25 mouse cellular contexts compared by ENCODE assay signal in genomic region chr6:118796393-118796792, GRCm38 (mm10).
DNase-seq lines count a peak whose midpoint lies in the region; ATAC-seq and TF ChIP-seq lines count a peak whose summit lies in the region.
"Had no signal": no experiment of that assay in that cellular context is flagged by ENCODE, and none has a peak within 500 bp of the region (broad histone marks: within the 10 kb centered on the region; RNA-seq: fewer than 3 reads in every experiment).

No protein-coding gene starts in this region.

- peak overlapping the region; percentile 58 for H3K27ac ChIP-seq in heart, embryonic 16.5 days (ENCODE audit: low read length)
- 0 out of 2 replicates have a peak overlapping the region, but pooled peaks have one; percentile 21 for H3K27ac ChIP-seq in layer of hippocampus, adult 2 months
- peak overlapping the region; percentile 48; the same call in 1 of the 2 replicates for H3K27ac ChIP-seq in hindbrain, postnatal 0 days
- H3K27ac ChIP-seq in midbrain, embryonic 15.5 days = peak overlapping the region; percentile 40; the same call in 1 of the 2 replicates
- H3K27ac ChIP-seq: forebrain, embryonic 12.5 days; intestine, embryonic 15.5 days; limb, embryonic 13.5 days; liver, embryonic 12.5 days; neural tube, embryonic 13.5 days had no signal

- H3K4me1 ChIP-seq in heart, embryonic 16.5 days (ENCODE audit: control insufficient read depth, insufficient read depth, low read length) = peaks cover 53% of the 10 kb centered on the region
- peaks cover 4% of the 10 kb centered on the region for H3K4me1 ChIP-seq in hindbrain, postnatal 0 days (ENCODE audit: insufficient read depth, low read length)
- H3K4me1 ChIP-seq in midbrain, embryonic 15.5 days = peaks cover 17% of the 10 kb centered on the region
- H3K4me1 ChIP-seq: liver, embryonic 12.5 days had no signal

- no peaks in the 10 kb centered on the region for H3K9me3 ChIP-seq in heart, embryonic 16.5 days (replicated peaks; ENCODE audit: control insufficient read depth, low read length)
- no peaks in the 10 kb centered on the region for H3K9me3 ChIP-seq in hindbrain, postnatal 0 days (ENCODE audit: low read length)
- no peaks in the 10 kb centered on the region for H3K9me3 ChIP-seq in midbrain, embryonic 15.5 days
- H3K9me3 ChIP-seq: forebrain, embryonic 12.5 days; intestine, embryonic 15.5 days; neural tube, embryonic 13.5 days had no signal

- H3K36me3 ChIP-seq in heart, embryonic 16.5 days (ENCODE audit: control insufficient read depth, insufficient read depth) = no peaks in the 10 kb centered on the region
- no peaks in the 10 kb centered on the region for H3K36me3 ChIP-seq in hindbrain, postnatal 0 days (ENCODE audit: insufficient read depth, low read length)
- no peaks in the 10 kb centered on the region for H3K36me3 ChIP-seq in midbrain, embryonic 15.5 days (replicated peaks)
- H3K36me3 ChIP-seq: forebrain, embryonic 12.5 days; intestine, embryonic 15.5 days; limb, embryonic 13.5 days; liver, embryonic 12.5 days; neural tube, embryonic 13.5 days had no signal

- no peak overlapping the region for H3K9ac ChIP-seq in heart, embryonic 16.5 days (ENCODE audit: low read length)
- no peak overlapping the region for H3K9ac ChIP-seq in hindbrain, postnatal 0 days (replicated peaks; ENCODE audit: low read length)
- H3K9ac ChIP-seq in midbrain, embryonic 15.5 days = no peak overlapping the region
- H3K9ac ChIP-seq: forebrain, embryonic 12.5 days; intestine, embryonic 15.5 days; limb, embryonic 13.5 days; liver, embryonic 12.5 days; liver, postnatal 0 days; neural tube, embryonic 13.5 days had no signal

- H3K27me3 ChIP-seq in heart, embryonic 16.5 days (ENCODE audit: control insufficient read depth, insufficient read depth, low read length) = no peaks in the 10 kb centered on the region
- H3K27me3 ChIP-seq in hindbrain, postnatal 0 days (ENCODE audit: insufficient read depth, low read length) = no peaks in the 10 kb centered on the region
- H3K27me3 ChIP-seq in midbrain, embryonic 15.5 days (replicated peaks) = no peaks in the 10 kb centered on the region
- H3K27me3 ChIP-seq: forebrain, embryonic 12.5 days; intestine, embryonic 15.5 days; limb, embryonic 13.5 days; liver, embryonic 12.5 days; neural tube, embryonic 13.5 days had no signal

- DNase-seq in heart, postnatal 4 days = no peak
- no peak for DNase-seq in layer of hippocampus, adult 2 months (ENCODE audit: low spot score in 2 of 2)
- DNase-seq in layer of hippocampus, postnatal 14 days (ENCODE audit: low spot score in 2 of 2) = no peak
- DNase-seq in hindbrain, postnatal 0 days (ENCODE audit: low spot score) = peak; percentile 25
- no peak for DNase-seq in retina, embryonic 14.5 days (ENCODE audit: low spot score)
- DNase-seq in urinary bladder, postnatal 36 days (ENCODE audit: low spot score in 2 of 2) = no peak
- DNase-seq: adrenal gland, postnatal 25 days; B cell, adult 2 months; cerebellum, adult 18-20 months; cerebellum, postnatal 14 days; gastrocnemius, postnatal 10 days; kidney, adult 9 months; kidney, postnatal 10 days; layer of hippocampus, adult 9-11 months; liver, postnatal 0 days; lung, postnatal 36 days; thymus, postnatal 4 days had no signal

- WGBS in heart, embryonic 16.5 days = 76% methylated on average over 4 of the region's 4 CpGs
- WGBS in hindbrain, postnatal 0 days = 66% methylated on average over 4 of the region's 4 CpGs
- 78% methylated on average over 4 of the region's 4 CpGs for WGBS in midbrain, embryonic 15.5 days

- no peak overlapping the region for H3K4me3 ChIP-seq in heart, embryonic 16.5 days (ENCODE audit: low read length)
- no peak overlapping the region for H3K4me3 ChIP-seq in layer of hippocampus, adult 2 months
- H3K4me3 ChIP-seq in hindbrain, postnatal 0 days (ENCODE audit: low read length) = no peak overlapping the region
- H3K4me3 ChIP-seq in midbrain, embryonic 15.5 days = no peak overlapping the region
- H3K4me3 ChIP-seq: erythroblast, embryonic 14.5 days; forebrain, embryonic 12.5 days; intestine, embryonic 15.5 days; limb, embryonic 13.5 days; liver, embryonic 12.5 days; neural tube, embryonic 13.5 days had no signal

- H3K4me2 ChIP-seq in heart, embryonic 16.5 days (ENCODE audit: low read depth, low read length) = no peak overlapping the region
- no peak overlapping the region for H3K4me2 ChIP-seq in hindbrain, postnatal 0 days (ENCODE audit: low read depth, low read length)
- no peak overlapping the region for H3K4me2 ChIP-seq in midbrain, embryonic 15.5 days
- H3K4me2 ChIP-seq: forebrain, embryonic 12.5 days; intestine, embryonic 15.5 days; limb, embryonic 13.5 days; liver, embryonic 12.5 days; neural tube, embryonic 13.5 days had no signal

- no peak for ATAC-seq in heart, embryonic 16.5 days (replicated peaks; ENCODE audit: extremely low read depth, insufficient read depth, low FRiP score)
- peak; percentile 57; the same call in 1 of the 2 replicates for ATAC-seq in hindbrain, postnatal 0 days
- ATAC-seq in midbrain, embryonic 15.5 days (replicated peaks) = 0 out of 2 replicates have a peak, but pooled peaks have one; percentile 40
- ATAC-seq: intestine, embryonic 15.5 days; liver, embryonic 12.5 days; liver, postnatal 0 days had no signal

- no peak for TF ChIP-seq CTCF in layer of hippocampus, adult 2 months (conservative IDR thresholded peaks at IDR 0.05)
- TF ChIP-seq CTCF in hindbrain, postnatal 0 days (IDR thresholded peaks at IDR 0.05; ENCODE audit: low read depth) = no peak
